Mouse (Mus musculus): ENCODE data around the gene Ptdss2.
A peak's percentile ranks its signal among the peaks of the same experiment; 100 is the strongest.

Ptdss2 gene

GRCm38 (mm10) chr7:141175068-141175467, 52.9 kb downstream of the Ptdss2 start:
- no peak for DNase-seq

DNA sequence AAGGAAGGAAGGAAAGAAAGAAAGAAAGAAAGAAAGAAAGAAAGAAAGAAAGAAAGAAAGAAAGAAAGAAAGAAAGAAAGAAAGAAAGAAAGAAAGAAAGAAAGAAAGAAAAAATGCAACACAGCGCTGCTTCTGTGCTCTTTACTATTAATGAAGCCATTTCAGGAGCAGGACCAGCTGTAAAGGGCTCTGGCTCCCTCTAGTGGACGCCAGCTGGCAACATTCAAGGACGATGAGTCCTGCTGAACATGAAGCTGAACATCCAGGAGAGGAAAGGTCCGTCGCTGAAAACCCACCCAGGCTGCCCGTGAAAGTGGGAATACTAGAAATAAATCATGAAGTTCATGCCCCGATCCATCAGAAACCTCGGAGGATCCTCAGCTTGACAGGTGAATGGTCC, 54.0 kb downstream of the Ptdss2 start:
- DNase-seq = peak; percentile 79 to 81

DNA sequence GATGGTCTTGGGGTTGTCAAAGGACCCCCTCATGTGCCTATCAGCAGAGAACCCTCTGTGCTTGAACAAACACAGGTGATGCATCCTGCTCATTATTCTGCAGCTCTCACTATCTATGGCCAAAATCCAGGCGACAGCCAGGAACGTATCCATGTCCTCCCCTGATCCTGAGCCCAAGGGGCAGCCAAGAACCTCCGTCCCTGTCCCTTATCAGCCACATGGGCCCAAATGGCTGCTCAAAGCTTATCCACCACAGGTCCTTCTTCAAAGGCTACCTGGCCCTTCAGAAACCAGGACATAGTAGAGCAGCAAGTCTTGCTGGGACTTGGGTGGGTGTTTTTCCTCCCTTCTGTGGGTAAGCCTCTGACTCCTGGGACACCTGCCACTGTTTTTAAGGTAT, 66.0 kb downstream of the Ptdss2 start:
- DNase-seq = no peak

DNA sequence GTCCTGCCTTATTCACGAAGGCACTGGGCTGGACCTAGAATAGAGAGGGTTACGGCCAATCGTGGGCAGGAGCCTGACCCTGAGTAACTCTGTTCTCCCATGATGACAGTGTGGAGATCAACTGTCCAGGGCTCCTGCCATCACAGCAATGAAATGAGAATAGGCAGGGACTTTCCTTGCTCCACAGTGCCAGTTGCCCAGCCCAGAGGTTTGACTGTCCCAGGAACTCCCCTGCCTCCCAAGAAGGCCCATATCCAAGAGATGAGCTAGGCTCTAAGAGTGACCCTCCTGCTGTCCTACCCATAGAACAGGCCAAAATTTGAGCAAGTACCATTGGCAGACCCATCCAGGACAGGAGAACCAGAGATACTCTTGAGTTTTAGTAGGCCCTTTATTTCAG, 66.6 kb downstream of the Ptdss2 start:
- DNase-seq = no peak

DNA sequence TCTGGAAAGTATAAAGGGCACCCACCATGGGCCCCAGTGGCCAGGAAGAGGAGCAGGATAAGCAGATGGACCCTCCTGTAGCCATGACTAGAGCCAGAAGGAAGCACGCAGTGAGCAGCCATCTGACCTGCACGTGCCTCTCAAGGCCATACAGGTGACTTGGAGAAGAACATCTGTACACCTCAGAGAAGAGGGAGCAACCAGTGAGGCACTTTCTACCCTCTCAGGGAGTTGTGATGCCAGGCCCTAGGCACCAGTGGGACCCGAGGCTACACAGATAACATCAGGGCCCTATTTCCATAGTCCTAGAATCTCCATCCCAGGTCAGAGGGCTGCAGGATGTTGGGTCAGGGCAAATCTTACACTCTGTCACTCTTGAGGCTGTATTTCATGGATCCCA, 68.0 kb downstream of the Ptdss2 start:
- no peak for DNase-seq

GRCm38 (mm10) chr7:141191036-141191435, 68.9 kb downstream of the Ptdss2 start:
- DNase-seq = no peak

DNA sequence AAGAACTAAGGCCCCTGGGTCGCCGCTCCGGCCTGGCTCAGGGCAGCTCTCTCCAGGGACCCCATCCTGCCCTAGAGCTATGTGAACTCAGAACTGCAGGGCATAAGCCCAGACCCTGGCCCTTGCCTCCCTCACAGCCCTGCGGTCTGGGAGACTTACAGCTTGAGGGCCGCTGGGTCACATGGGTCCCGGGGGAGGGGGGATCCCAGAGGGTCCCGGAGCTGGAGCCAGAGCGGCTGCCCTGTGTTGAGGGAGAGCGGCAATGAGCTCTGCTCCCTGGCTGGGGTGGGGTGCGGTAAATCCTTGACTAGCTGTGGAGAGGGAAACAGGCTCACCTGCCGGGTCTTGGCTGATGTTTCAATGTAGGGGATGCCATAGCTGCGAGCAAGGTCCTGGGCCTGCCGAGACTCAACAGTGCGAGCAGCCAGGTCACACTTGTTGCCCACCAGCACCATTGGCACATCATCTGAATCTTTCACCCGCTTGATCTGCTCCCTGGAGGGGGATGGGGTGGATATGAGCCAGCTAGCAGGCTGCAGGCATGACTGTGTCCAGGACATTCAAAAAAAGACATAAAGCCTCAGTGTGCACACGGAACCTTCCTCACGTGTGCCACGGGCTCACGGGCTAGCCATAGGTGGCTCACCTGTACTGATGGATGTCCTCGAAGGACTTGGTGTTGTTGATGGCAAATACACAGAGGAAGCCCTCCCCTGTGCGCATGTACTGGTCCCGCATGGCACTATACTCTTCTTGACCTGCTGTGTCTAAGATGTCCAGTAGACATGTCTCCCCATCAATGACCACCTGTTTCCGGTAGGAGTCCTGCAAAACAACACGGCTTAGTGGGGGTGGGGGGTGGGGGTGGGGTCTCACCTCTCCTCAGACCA, 69.9 kb downstream of the Ptdss2 start:
- no peak for DNase-seq

GRCm38 (mm10) chr7:141192776-141193347, 70.7 kb downstream of the Ptdss2 start:
- DNase-seq = no peak

DNA sequence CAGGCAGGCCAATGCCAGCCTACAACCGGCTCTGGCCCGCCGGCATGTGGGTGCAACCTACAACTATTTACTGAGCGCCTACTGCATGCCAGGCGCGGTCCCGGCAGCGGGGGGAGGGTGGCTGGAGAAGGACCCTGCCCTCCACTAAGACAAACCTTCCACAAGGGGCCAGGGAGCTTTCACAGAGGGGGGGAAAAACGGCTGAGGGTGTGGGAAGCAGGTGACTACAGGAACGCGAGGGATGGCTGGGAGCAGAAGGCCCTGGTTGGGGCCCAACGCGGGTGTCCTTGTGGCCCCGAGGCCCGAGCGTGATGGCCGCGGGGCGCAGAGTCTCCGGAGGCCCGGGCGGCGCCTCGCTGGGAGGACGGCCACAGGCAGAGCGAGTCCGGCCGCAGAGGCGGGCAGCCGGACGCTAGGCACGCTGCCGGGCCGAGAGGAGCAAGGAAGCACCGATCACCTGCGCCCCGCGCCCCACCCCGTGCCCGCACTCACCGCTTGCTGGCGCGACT, 71.2 kb downstream of the Ptdss2 start:
- peak; percentile 43 to 65 for DNase-seq

GRCm38 (mm10) chr7:141193948-141194347, 71.8 kb downstream of the Ptdss2 start, which contains the start of the genes Hras and Lrrc56:
Gene Hras (minus strand): TSS chr7:141194005.
Gene Lrrc56 (plus strand): TSS chr7:141194157.
- peak; percentile 98 to 99 for DNase-seq

DNA sequence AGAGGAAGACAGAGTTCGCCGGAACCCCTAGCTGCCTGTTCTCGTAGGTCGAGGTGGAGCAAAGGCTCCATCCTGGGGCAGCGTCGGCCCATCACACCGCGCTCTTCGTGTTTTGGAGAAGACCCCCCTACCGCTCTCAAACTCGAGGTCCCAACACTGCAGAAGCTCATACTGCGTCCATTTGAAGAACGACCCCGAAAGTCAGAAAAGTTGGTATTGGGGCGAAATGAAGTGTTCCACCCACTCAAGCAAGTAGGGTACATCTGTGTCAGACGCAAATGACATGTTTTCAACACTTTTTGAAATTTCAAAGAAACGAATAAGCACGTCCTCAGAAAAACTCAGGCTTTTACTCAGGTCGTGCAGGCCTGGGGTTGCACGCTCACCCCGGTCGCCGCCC, 72.2 kb downstream of the Ptdss2 start:
- DNase-seq = no peak

DNA sequence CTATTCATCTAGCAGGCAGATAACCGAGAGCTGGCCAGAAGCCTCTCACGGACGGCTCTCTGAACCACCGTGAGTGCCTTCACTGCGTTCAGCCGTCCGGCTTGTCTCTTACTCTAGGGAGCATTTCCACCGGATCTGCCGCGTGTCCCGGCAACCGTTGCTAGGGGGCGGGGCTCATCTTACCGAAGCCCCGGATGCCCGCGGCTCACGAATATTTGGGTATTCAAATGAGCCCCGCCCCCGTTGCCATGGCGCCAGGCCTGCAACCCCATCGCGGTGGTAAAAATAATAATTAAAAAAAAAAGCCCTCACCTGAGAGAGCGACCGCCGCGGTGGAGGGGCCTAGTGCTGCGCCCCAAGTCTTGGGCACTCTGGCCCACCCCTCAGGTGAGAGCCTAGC, 72.6 kb downstream of the Ptdss2 start:
- DNase-seq = peak; percentile 90 to 93

DNA sequence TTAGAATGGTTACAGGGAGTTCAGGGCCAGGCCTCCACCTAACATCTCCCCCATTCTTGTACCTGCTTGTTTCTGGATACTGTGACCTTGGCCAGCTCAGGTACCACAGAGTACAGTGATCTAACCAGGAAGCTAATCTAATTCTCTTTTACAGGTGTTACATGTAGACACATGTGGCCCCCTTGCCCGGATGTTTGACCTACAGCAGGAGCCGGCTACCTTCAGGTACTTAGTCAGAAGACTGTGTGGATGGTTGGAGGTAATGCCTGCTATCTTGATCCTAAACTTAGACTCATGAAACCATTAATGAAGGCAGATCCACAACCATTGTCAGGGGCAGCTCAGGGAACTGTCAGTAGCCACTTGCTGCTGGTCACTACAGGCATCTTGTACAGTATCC, 73.6 kb downstream of the Ptdss2 start:
- DNase-seq = no peak

DNA sequence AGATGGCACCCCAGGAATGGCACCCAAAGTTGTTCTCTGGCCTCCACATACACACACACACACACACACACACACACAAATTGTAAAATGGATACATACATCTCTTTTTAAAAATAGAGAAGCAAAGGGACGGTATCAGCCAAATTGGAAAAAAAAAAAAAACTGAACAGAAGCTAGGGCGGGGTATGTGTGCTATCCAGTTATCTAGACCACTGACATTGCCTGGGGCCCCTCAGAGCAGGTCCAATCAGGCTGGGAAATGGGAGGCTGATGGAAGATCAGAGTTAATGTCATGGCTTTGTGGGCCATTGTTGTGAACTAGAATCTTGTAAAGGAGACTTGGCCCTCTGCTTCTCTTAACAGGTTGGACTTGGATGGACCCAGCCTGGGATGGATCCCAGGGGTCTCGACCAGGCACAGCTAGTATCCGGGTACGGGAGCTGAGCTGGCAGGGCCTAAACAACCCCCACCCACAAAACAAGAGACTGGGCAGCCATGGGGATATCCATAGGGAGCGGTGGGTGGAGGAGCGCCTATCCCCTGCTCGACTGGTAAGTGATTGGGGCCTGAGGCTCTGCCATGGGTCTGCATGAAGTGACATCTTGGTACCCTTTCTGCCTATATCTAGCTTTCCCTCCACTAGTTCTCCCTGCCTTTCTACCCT, 74.6 kb downstream of the Ptdss2 start:
- no peak for DNase-seq

- no peak for DNase-seq
Observed at GRCm38 (mm10) chr7:141198121-141198520, 75.9 kb downstream of the Ptdss2 start.

DNA sequence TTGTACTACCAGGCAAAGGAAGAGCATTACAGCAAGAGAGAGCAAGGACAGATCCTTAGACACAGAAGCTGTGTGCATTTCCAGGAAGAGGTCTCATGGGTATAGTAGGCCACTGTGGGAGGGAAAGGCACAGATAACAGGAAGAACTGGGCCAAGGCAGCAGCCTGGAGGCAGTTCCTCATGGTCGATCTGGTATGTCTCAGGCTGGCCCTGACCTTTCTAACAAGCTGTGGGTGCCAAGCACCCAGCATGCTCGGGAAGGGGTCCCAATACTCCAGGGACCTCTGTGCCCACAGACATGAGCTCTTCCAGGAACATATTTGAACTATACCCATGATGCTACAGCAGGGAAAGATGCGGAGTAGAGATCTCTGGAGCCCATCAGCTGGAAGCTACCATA, 82.4 kb downstream of the Ptdss2 start:
- no peak for DNase-seq

- DNase-seq = no peak
Observed at GRCm38 (mm10) chr7:141205504-141205903, 83.3 kb downstream of the Ptdss2 start.

DNA sequence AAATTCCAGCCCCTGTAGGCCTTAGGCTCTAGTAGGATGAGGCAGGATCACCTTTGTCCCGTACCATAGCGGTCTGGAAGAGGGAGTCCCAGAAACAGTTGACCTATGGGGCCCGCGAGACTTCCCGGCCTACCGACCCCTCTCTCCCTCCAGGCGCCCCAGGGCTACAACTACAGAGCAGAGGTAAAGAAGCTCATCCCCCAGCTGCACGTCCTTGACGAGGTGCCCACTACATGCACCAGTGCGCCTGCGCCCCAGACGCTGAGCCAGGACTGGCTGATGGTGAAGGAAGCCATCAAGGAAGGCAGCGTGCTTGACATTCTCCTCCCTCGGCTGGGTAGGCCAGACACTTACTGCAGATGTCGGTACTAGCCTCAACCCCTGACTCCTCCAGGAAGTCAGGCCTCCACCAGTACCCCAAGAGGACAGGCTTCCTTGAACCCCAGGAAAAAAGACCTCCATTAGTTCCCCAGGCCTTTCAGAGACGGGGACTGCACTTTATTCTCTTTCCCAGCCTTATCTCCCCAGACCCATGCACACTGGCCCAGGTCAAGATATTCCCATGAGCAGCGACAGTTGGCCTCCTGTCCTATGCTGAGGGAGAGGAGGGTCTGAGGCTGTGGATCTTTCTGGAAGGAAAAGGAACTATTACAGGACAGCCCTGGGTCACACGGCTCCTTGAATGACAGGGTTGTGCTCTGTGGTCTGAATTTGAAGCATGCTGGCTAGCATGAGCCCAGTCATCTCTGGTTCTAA, 84.2 kb downstream of the Ptdss2 start:
- no peak for DNase-seq
